Mouse (Mus musculus) kidney, adult 2 months (tissue): ENCODE measurements at regions not wholly inside any gene's neighbourhood (a gene's known extent, or its start where the extent isn't known, plus 50 kb on each side); places are given as distances from the start of the nearest gene placed in this dataset.

Source experiments
- CTCF ChIP-seq: fragments of 200-500 bp; conservative IDR thresholded peaks from 2 replicates; pipeline ENCODE4 v1.5.1; 2011; ENCODE audit warnings: low read depth, mild to moderate bottlenecking, control low read depth, low read length, moderate library complexity, mixed read lengths; ENCODE audit not compliant: insufficient read depth, insufficient read length
- POLR2A ChIP-seq: fragments of 200-500 bp; IDR thresholded peaks from one replicate; pipeline ENCODE4 v1.6.1; 2011; ENCODE audit warnings: low read depth, low read length, control low read depth

DNA sequence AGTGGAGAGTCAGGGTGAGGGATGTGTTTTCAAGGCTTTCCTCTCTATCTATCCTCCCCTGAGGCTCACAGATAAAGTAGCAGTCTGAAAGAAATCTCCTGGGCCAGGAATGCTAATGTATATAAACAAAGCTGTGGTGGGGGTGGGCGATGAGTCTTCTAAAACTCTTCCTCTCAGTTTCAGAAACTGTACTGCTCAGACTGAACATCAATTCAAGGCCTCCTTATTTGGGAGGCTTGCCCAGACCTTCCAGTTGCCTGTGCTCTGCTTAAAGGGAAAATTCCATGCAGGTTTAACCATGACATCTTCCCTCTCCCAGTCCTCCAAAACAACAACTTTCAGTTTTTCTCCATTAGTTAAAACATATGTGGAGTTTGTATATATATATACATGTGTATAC is 73.7 kb upstream of the Robo1 start:
- TF ChIP-seq CTCF = no peak
- no peak for TF ChIP-seq POLR2A
